Mouse (Mus musculus) heart, postnatal 36 days (tissue): ENCODE data around the gene 3830406C13Rik. TPM values are rescaled to one million over a fixed set of nuclear protein-coding genes. Genes with fewer than 3 reads are reported as not detected.

ENCODE experiments used
- DNase-seq, 2 experiments: peaks; one replicate each; pipeline ENCODE4 v3.0.0; 2021 to 2022
- intact Hi-C: fragments of 180-260 bp; cut with DNase I; formaldehyde crosslinking; loops from one replicate; pipeline ENCODE4 v1.15.1; 2025
- total RNA-seq, 2 experiments: library from RNA; stranded (reverse); gene quantifications; 2 replicates each; pipeline ENCODE4 v1.2.3; 2021

Gene 3830406C13Rik
- total RNA-seq, 2 experiments from 2014 or later: 18.8 to 20.5 TPM

- no peak for DNase-seq
- intact Hi-C loops: no loop called here
These were observed 58.0 kb downstream of the 3830406C13Rik start for GRCm38 (mm10) chr14:12341789-12342457.

DNA sequence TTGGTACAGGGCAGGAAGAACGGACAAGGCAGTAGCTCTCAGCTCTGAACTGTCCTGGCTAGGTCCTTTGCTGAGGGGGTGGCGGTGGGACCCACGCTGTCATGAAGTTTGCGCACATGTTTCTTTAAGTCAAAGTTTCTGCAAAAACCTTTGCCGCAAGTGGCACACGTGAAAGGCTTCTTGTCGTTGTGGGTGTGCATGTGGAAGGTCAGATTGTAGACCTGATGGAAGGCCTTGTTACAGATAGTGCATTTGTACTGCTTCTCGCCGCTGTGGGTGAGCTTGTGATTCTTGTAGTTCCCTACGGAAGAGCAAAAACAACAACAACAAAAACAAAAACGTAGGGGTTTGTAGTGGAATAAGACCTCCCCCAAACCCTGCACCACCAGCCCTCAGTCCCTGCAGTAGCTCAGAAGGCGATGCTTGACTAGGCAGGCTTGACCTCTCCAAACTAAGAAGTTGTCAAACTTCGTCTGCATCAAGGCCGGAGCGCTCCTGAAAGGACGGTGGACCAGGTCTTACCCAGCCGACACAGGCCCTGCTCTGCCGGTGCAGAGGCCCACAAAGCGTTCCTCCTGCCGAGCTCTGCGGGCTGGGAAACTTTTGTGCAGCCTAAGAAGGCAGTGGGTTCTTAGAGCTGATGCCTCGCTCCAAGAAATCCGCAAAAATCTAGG, 58.6 kb downstream of the 3830406C13Rik start:
- intact Hi-C loops: no loop called here
- no peak for DNase-seq

DNA sequence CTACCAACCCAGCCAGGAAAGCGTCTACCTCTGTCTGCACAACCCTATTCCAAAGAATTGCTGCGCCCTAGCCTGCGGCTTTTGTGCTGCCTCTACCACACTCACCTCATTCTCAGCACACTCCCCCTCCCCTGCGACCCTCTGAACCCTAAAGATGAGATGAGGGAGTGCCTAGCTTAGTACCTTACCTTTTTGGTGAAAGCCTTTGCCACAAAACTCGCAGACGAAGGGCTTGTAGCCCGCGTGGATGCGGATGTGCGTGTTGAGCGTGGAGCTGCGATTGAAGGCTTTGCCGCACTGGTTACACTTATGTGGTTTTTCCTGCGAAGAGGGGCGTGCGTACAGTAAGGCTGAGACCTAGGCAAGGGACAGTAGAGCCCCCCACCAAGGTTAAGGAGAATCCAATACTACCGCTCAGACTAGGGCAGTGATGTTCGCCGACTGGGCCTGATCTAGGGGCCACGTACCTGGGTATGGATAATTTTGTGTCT, 59.5 kb downstream of the 3830406C13Rik start:
- DNase-seq: no peak
- intact Hi-C loops: no loop called here

GRCm38 (mm10) chr14:12344061-12344745, 60.2 kb downstream of the 3830406C13Rik start:
- intact Hi-C loops: no loop called here
- DNase-seq: no peak

- no peak for DNase-seq
- intact Hi-C loops: no loop called here
These were observed 60.8 kb downstream of the 3830406C13Rik start for GRCm38 (mm10) chr14:12344746-12345240.

GRCm38 (mm10) chr14:12345241-12345921, 61.4 kb downstream of the 3830406C13Rik start:
- intact Hi-C loops: no loop called here
- no peak for DNase-seq

DNA sequence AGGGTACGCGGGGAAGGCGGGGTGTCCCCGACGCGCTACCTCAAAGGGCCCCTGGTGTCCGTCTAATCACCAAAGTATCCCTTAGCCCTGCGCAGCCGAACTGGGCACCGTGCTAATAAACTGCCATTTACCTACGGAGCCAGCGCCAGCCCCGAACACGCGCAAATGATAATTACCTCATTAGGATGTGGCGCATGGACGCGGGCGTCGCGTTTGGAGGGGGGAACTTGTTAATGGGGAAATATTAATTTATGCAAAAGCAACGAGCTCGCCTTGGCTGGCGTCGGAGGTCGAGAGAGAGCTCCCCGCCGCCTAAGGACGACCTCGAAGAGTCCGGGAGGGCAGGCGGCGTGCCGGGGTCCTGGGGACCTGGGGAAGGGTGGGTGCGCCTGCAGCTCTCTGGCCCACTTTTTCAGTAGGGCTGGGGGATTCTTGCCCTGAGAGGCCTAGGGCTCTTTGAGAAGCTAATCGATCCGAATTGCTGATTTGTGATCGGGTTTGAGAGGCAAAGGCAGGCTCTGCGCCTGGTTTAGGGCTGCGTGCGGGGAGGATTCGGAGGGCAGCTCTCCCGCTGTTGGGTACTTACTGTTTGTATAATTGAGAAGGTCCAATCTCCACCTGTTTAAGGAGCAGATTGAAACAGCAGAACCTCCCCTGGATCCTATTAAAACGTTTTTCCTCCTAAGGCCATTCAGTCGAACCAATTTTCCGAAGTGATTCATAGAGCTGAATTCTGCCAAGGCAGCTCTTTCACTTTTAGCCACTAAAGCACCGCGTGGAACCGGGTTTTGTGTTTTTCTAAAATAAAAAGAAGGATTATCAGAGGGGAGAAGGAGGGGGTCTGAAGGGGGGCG, 62.3 kb downstream of the 3830406C13Rik start:
- intact Hi-C loops: no loop called here
- DNase-seq: no peak

- intact Hi-C loops: no loop called here
- DNase-seq: no peak
These were observed 63.1 kb downstream of the 3830406C13Rik start for GRCm38 (mm10) chr14:12346865-12347600.

DNA sequence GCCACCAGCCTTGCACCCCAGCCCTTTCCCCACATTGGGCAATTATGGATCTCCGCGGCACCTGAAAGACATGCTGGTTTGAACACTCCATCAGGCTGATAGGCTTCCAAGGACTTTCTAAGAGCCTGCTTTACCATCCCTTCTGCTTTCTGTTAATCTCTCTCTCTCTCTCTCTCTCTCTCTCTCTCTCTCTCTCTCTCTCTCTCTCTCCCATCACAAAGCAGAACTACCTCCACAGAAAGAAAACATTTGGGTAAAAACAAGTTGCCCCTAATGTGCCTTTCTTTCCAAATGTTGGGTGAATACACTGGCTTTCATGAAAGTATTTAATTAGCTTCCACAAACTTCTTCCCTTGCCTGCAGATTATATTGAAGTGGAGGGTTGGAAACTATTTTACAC, 64.1 kb downstream of the 3830406C13Rik start, which contains the start of gene Fezf2:
Gene Fezf2 (minus strand): TSS at position 101 of the 400 bp plus-strand sequence.
- DNase-seq: no peak
- intact Hi-C loops: no loop called here

- DNase-seq: no peak
- intact Hi-C loops: no loop called here
These were observed 65.5 kb downstream of the 3830406C13Rik start for GRCm38 (mm10) chr14:12349334-12350090.

GRCm38 (mm10) chr14:12350271-12350916, 66.4 kb downstream of the 3830406C13Rik start:
- no peak for DNase-seq
- intact Hi-C loops: no loop called here

Other genes with a start within 250 kb of the 3830406C13Rik start
- not detected for gene Gm49355, start 197 bp upstream of the 3830406C13Rik start, total RNA-seq
- gene Fezf2, start 64.0 kb downstream of the 3830406C13Rik start, total RNA-seq: not detected